Mouse (Mus musculus) hindbrain, embryonic 16.5 days (tissue): Measurements from ENCODE around the gene Gm20431. TPM values are rescaled to one million over a fixed set of nuclear protein-coding genes. Genes with fewer than 3 reads are reported as not detected.
A peak's percentile ranks its signal among the peaks of the same experiment; 100 is the strongest.

Experiments used
- ATAC-seq: fragments of 200-750 bp; cut with Nextera tagmentation; 2 replicates; pipeline ENCODE4 v1.8.0; 2017; ENCODE audit warnings: moderate TSS enrichment, moderate library complexity
- H3K27ac ChIP-seq: fragments of 300-500 bp; sonication (generic); 2 replicates; pipeline ENCODE4 v1.5.1; 2014; ENCODE audit warnings: low read depth, mild to moderate bottlenecking, control low read depth, low read length, moderate library complexity
- H3K27me3 ChIP-seq: fragments of 300-500 bp; sonication (generic); replicated peaks from 2 replicates; pipeline ENCODE4 v1.6.1; 2014; ENCODE audit warnings: low read length; ENCODE audit not compliant: control insufficient read depth, insufficient read depth
- H3K36me3 ChIP-seq: fragments of 300-500 bp; sonication (generic); 2 replicates; pipeline ENCODE4 v1.6.1; 2014; ENCODE audit warnings: mild to moderate bottlenecking, low read length, moderate library complexity, mixed read lengths; ENCODE audit not compliant: control insufficient read depth, insufficient read depth
- H3K4me1 ChIP-seq: fragments of 300-500 bp; sonication (generic); 2 replicates; pipeline ENCODE4 v1.6.1; 2014; ENCODE audit warnings: low read depth, low read length; ENCODE audit not compliant: control insufficient read depth, insufficient read depth
- H3K4me2 ChIP-seq: fragments of 300-500 bp; sonication (generic); 2 replicates; pipeline ENCODE4 v1.6.1; 2014; ENCODE audit warnings: mild to moderate bottlenecking, low read length, control low read depth, moderate library complexity
- H3K4me3 ChIP-seq: fragments of 300-500 bp; sonication (generic); 2 replicates; pipeline ENCODE4 v1.5.1; 2014; ENCODE audit warnings: mild to moderate bottlenecking, low read length, control low read depth, moderate library complexity
- H3K9ac ChIP-seq: fragments of 300-500 bp; sonication (generic); 2 replicates; pipeline ENCODE4 v1.6.1; 2014; ENCODE audit warnings: low read depth, mild to moderate bottlenecking, control low read depth, low read length, moderate library complexity
- H3K9me3 ChIP-seq: fragments of 300-500 bp; sonication (generic); 2 replicates; pipeline ENCODE4 v1.6.1; 2014; ENCODE audit warnings: mild to moderate bottlenecking, low read length, moderate library complexity; ENCODE audit not compliant: control insufficient read depth
- WGBS: fragments of 180-500 bp; shearing (Covaris S2); extraction: QIAGEN DNeasy Blood & Tissue Kit; methylation state at CpG from one replicate; pipeline ENCODE4 v1.1.7; 2014; 5-methylcytosine and 5-hydroxymethylcytosine counted together
- polyA plus RNA-seq: library from polyadenylated mRNA; unstranded; fragments of >200 nt; fragmentation: Nextera tagmentation; extraction: Ambion mirVana; gene quantifications from 2 replicates; pipeline ENCODE4 v1.2.1, GENCODE M21; 2015

Gene Gm20431
- polyA plus RNA-seq, 1 experiment from 2014 or later, result 12.8 TPM

- no peak overlapping the region for H3K9ac ChIP-seq
- no peaks in the 10 kb centered on the region for H3K9me3 ChIP-seq
- 81% methylated on average over 3 of the region's 3 CpGs for WGBS
- H3K4me3 ChIP-seq, result no peak overlapping the region
- peaks cover 12% of the 10 kb centered on the region for H3K4me1 ChIP-seq
- H3K36me3 ChIP-seq, result no peaks in the 10 kb centered on the region
- no peak overlapping the region for H3K4me2 ChIP-seq
- peaks cover 19% of the 10 kb centered on the region for H3K27me3 ChIP-seq
- H3K27ac ChIP-seq, result no peak overlapping the region
- no peak for ATAC-seq
These were observed 24.6 kb upstream of the Gm20431 start for GRCm38 (mm10) chr2:167685865-167686264.

- no peak overlapping the region for H3K4me3 ChIP-seq
- 9% methylated on average over 8 of the region's 8 CpGs for WGBS
These were observed 23.8 kb upstream of the Gm20431 start for GRCm38 (mm10) chr2:167685137-167685536.

DNA sequence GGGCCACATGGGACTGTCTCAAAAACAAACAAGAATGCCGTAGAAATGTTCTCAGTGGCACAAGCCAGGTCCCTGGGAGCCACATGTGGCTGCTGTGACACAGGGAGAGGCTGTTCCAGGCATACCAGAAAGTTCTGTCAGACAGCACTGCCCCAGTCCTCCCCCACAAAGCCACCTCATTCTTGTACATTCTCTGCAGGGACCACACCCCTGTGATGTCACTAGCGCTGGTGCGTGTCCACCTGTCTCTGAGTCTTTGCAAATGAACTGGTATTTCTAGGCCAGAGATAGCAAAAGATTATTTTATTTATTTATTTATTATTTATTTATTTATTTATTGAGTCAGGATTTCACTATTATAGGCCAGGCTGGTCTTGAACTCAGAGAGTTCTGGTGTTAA lies 22.4 kb upstream of the Gm20431 start:
- Histone ChIP-seq H3K9ac (no peak overlapping the region), H3K4me2 (no peak overlapping the region), H3K27me3 (peaks cover 11% of the 10 kb centered on the region), H3K36me3 (no peaks in the 10 kb centered on the region), H3K9me3 (no peaks in the 10 kb centered on the region), H3K4me3 (no peak overlapping the region), H3K27ac (no peak overlapping the region), H3K4me1 (no peaks in the 10 kb centered on the region)
- no peak for ATAC-seq
- WGBS, result 76% methylated on average over 3 of the region's 3 CpGs

More at GRCm38 (mm10) chr2:167685137-167685536, 23.8 kb upstream of the Gm20431 start:
- ATAC-seq, result peak; percentile 57; the same call in 1 of the 2 replicates
- Histone ChIP-seq H3K27ac (no peak overlapping the region), H3K9me3 (no peaks in the 10 kb centered on the region), H3K9ac (no peak overlapping the region), H3K36me3 (no peaks in the 10 kb centered on the region), H3K27me3 (peaks cover 14% of the 10 kb centered on the region), H3K4me2 (no peak overlapping the region), H3K4me1 (peaks cover 10% of the 10 kb centered on the region; the same call in 1 of the 2 replicates)

- no peaks in the 10 kb centered on the region for H3K36me3 ChIP-seq
- ATAC-seq, result no peak
- WGBS, result 53% methylated on average over 5 of the region's 5 CpGs
- no peak overlapping the region for H3K4me3 ChIP-seq
- H3K4me2 ChIP-seq, result no peak overlapping the region
- H3K27ac ChIP-seq, result no peak overlapping the region
- H3K27me3 ChIP-seq, result 0 out of 2 replicates have a peak, but pooled peaks cover 3% of the 10 kb centered on the region
- H3K9ac ChIP-seq, result no peak overlapping the region
- no peaks in the 10 kb centered on the region for H3K4me1 ChIP-seq
- H3K9me3 ChIP-seq, result no peaks in the 10 kb centered on the region
These were observed 19.4 kb upstream of the Gm20431 start for GRCm38 (mm10) chr2:167680657-167681056.

DNA sequence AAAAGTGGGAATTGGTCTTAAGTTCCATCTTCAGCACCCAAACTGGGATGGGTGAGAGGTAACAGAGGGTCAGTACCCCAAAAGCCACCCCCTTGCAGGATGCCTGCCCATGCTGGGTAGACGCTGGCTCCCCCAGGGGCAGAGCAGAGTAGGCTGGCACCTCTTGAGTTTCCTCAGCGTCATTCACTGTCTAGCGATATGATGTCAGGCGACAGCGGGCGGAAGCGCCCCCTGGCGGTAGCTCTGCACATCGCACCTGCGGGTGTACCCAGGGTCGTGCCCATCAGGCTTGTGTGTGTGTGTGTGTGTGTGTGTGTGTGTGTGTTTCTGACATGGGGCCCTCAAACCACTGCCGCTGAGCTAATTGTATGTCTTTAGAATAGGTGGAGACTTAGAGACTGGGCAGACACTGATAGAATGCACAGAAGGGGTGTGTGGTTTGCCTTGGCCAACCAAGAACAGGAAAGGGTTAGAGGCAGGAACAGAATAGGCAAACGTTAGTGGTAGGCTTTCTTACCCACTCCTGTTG lies 18.7 kb upstream of the Gm20431 start:
- H3K9ac ChIP-seq, result no peak overlapping the region
- H3K9me3 ChIP-seq, result no peaks in the 10 kb centered on the region
- no peaks in the 10 kb centered on the region for H3K4me1 ChIP-seq
- peak; percentile 78 for ATAC-seq
- WGBS, result 3% methylated on average over 13 of the region's 13 CpGs
- no peak overlapping the region for H3K27ac ChIP-seq
- H3K4me2 ChIP-seq, result no peak overlapping the region
- 0 out of 2 replicates have a peak, but pooled peaks cover 3% of the 10 kb centered on the region for H3K27me3 ChIP-seq
- H3K4me3 ChIP-seq, result no peak overlapping the region
- no peaks in the 10 kb centered on the region for H3K36me3 ChIP-seq

DNA sequence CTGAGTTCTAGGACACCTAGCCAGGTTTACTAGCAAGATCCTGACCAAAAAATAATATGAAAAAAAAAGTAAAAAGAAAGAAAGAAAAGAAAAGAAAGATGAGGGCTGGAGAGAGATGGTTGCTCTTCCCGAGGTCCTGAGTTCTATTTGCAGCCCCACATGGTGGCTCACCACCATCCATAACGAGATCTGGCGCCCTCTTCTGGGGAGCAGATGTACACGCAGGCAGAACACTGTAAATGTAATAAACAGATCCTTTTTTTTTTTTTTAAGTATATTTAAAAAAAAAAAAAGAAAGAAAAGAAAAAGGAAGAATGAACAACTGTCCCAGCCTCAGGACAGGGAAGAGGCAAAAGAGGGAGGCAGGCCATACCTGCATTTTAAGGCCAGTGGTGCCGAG lies 17.3 kb upstream of the Gm20431 start:
- no peak for ATAC-seq
- H3K27ac ChIP-seq, result no peak overlapping the region
- H3K4me1 ChIP-seq, result no peaks in the 10 kb centered on the region
- H3K4me3 ChIP-seq, result no peak overlapping the region
- WGBS, result 52% methylated on average over 5 of the region's 5 CpGs
- no peaks in the 10 kb centered on the region for H3K9me3 ChIP-seq
- 0 out of 2 replicates have a peak, but pooled peaks cover 3% of the 10 kb centered on the region for H3K27me3 ChIP-seq
- H3K36me3 ChIP-seq, result no peaks in the 10 kb centered on the region
- H3K4me2 ChIP-seq, result no peak overlapping the region
- H3K9ac ChIP-seq, result no peak overlapping the region

- ATAC-seq, result no peak
- Histone ChIP-seq H3K4me1 (no peaks in the 10 kb centered on the region), H3K36me3 (no peaks in the 10 kb centered on the region), H3K4me3 (no peak overlapping the region), H3K4me2 (no peak overlapping the region), H3K27me3 (no peaks in the 10 kb centered on the region), H3K9me3 (no peaks in the 10 kb centered on the region), H3K27ac (no peak overlapping the region), H3K9ac (no peak overlapping the region)
- 46% methylated on average over 14 of the region's 14 CpGs for WGBS
These were observed 14.0 kb upstream of the Gm20431 start for GRCm38 (mm10) chr2:167675120-167675909.

DNA sequence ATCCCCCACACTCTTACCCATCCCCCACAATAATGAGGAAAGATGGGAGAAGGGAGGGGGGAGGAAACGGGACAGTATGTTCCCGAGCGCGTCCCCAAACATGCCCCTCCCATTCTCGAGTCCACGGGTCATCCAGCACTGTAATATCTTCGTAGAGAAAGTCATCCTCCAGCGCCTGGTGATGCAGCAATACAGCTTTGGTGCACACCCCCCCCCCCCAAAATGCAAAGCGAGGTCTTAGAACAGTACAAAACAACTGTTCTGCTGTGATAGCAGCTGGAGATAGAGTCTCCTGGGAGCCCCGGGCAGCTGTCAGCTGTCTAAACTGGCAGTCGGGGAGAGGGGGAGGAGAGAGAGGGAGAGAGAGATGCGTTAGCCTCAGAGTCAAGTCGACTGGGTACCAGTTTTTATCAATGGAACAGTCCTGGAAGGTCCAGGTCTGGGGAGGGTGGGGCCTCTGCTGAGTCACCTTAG lies 11.0 kb upstream of the Gm20431 start:
- H3K4me1 ChIP-seq, result no peaks in the 10 kb centered on the region
- H3K27ac ChIP-seq, result no peak overlapping the region
- no peaks in the 10 kb centered on the region for H3K27me3 ChIP-seq
- no peaks in the 10 kb centered on the region for H3K36me3 ChIP-seq
- H3K4me3 ChIP-seq, result no peak overlapping the region
- H3K9me3 ChIP-seq, result no peaks in the 10 kb centered on the region
- H3K4me2 ChIP-seq, result no peak overlapping the region
- no peak overlapping the region for H3K9ac ChIP-seq
- no peak for ATAC-seq
- 26% methylated on average over 13 of the region's 13 CpGs for WGBS

GRCm38 (mm10) chr2:167671101-167671633 lies 9.9 kb upstream of the Gm20431 start:
- H3K9me3 ChIP-seq, result no peaks in the 10 kb centered on the region
- H3K27me3 ChIP-seq, result no peaks in the 10 kb centered on the region
- no peaks in the 10 kb centered on the region for H3K36me3 ChIP-seq
- no peaks in the 10 kb centered on the region for H3K4me1 ChIP-seq
- H3K4me3 ChIP-seq, result no peak overlapping the region
- ATAC-seq, result no peak
- WGBS, result 86% methylated on average over 5 of the region's 5 CpGs
- no peak overlapping the region for H3K27ac ChIP-seq
- no peak overlapping the region for H3K4me2 ChIP-seq
- H3K9ac ChIP-seq, result no peak overlapping the region
